Mouse (Mus musculus) neural tube, embryonic 15.5 days (tissue): ENCODE measurements around the gene Gm20388. TPM values are rescaled to one million over a fixed set of nuclear protein-coding genes. Genes with fewer than 3 reads are reported as not detected.
A peak's percentile ranks its signal among the peaks of the same experiment; 100 is the strongest.
"Not testable (repeated sequence)": the region's sequence is repeated elsewhere in the genome, so short reads cannot be mapped to it uniquely, and the experiment has no call there.

Experiments
- ATAC-seq: fragments of 200-750 bp; cut with Nextera tagmentation; 2 replicates; pipeline ENCODE4 v1.8.0; 2017; ENCODE audit warnings: mild to moderate bottlenecking, moderate TSS enrichment, moderate library complexity; ENCODE audit not compliant: low FRiP score
- H3K27ac ChIP-seq: fragments of 300-500 bp; sonication (generic); replicated peaks from 2 replicates; pipeline ENCODE4 v1.5.1; 2015; ENCODE audit warnings: mild to moderate bottlenecking, inconsistent platforms
- H3K27me3 ChIP-seq: fragments of 300-500 bp; sonication (generic); replicated peaks from 2 replicates; pipeline ENCODE4 v1.6.1; 2015; ENCODE audit warnings: inconsistent platforms
- H3K36me3 ChIP-seq: fragments of 300-500 bp; sonication (generic); 2 replicates; pipeline ENCODE4 v1.6.1; 2015; ENCODE audit warnings: inconsistent platforms
- H3K4me1 ChIP-seq: fragments of 300-500 bp; sonication (generic); 2 replicates; pipeline ENCODE4 v1.6.1; 2015; ENCODE audit warnings: inconsistent platforms
- H3K4me2 ChIP-seq: fragments of 300-500 bp; sonication (generic); 2 replicates; pipeline ENCODE4 v1.6.1; 2015; ENCODE audit warnings: inconsistent platforms, mild to moderate bottlenecking, moderate library complexity
- H3K4me3 ChIP-seq: fragments of 300-500 bp; sonication (generic); replicated peaks from 2 replicates; pipeline ENCODE4 v1.5.1; 2015; ENCODE audit warnings: mild to moderate bottlenecking, inconsistent platforms
- H3K9ac ChIP-seq: fragments of 300-500 bp; sonication (generic); replicated peaks from 2 replicates; pipeline ENCODE4 v1.6.1; 2015; ENCODE audit warnings: mild to moderate bottlenecking, inconsistent platforms
- H3K9me3 ChIP-seq: fragments of 300-500 bp; sonication (generic); replicated peaks from 2 replicates; pipeline ENCODE4 v1.6.1; 2016; ENCODE audit warnings: inconsistent platforms
- WGBS: fragments of 180-500 bp; shearing (Covaris S2); methylation state at CpG from one replicate; pipeline ENCODE4 v1.1.7; 2015; ENCODE audit warnings: mixed read lengths; 5-methylcytosine and 5-hydroxymethylcytosine counted together
- polyA plus RNA-seq: library from polyadenylated mRNA; unstranded; fragments of >200 nt; fragmentation: Nextera tagmentation; extraction: Ambion mirVana; gene quantifications from 2 replicates; pipeline ENCODE4 v1.2.1, GENCODE M21; 2015

The Gm20388 gene
- polyA plus RNA-seq, 1 experiment from 2014 or later: not detected

DNA sequence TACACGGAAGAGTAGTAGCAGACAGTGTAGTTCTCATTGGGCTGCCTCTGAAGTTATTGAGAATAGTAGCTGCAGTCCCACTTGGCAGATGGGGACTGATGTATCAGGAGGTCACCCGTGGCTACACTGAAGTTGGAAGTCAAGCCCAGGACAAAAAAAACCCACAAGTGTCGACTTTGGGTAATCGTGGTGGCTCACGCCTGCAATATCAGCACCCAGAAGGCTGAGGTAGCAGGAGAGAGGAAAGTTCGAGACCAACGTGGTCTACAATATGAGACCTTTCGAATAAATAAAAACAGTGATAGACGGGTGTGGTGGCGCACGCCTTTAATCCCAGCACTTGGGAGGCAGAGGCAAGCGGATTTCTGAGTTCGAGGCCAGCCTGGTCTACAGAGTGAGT lies 1674.1 kb downstream of the Gm20388 start:
- peak overlapping the region; percentile 71 for H3K4me3 ChIP-seq
- H3K4me2 ChIP-seq: peak overlapping the region; percentile 77
- H3K27ac ChIP-seq: no peak overlapping the region
- no peak overlapping the region for H3K9ac ChIP-seq
- peaks cover 13% of the 10 kb centered on the region for H3K4me1 ChIP-seq
- H3K36me3 ChIP-seq: no peaks in the 10 kb centered on the region
- 44% methylated on average over 13 of the region's 13 CpGs for WGBS
- H3K9me3 ChIP-seq: no peaks in the 10 kb centered on the region
- no peak for ATAC-seq
- H3K27me3 ChIP-seq: peaks cover 6% of the 10 kb centered on the region; the same call in 1 of the 2 replicates

DNA sequence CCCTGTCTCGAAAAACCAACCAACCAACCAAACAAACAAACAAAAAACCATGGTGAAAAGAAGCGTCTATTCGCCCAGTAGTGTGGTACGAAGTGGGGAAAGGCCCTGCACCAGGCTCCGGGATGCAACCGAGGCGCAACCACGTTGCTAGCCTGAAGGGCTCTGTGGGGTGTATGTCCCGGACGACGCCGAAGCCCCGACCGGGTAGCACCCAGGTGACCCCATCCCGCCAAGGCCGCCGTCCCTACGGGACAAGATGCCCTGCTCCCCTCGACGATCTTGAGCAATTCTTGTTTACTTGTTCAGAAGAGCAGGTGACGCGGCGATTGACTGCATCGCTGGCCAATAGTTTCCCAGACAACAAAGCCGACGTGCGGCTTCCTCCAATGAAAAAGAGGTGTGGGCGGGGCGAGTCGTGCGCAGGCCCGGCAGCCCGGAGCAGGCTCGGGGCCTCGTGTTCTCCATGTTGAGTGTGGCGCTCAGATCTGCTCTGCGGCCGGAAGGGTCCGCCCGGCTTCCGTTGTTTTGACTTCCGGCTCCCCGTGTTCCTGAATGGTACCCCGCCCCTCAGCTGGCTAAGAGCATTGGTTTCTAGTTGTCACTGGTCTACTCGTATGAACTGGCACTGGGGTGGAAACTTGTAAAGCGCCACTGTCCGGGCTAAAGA lies 1674.7 kb downstream of the Gm20388 start:
- peak overlapping the region; percentile 77 for H3K4me2 ChIP-seq
- no peaks in the 10 kb centered on the region for H3K9me3 ChIP-seq
- peaks cover 16% of the 10 kb centered on the region for H3K4me1 ChIP-seq
- peak; percentile 94 for ATAC-seq
- peak overlapping the region; percentile 71 for H3K4me3 ChIP-seq
- H3K9ac ChIP-seq: peak overlapping the region; percentile 69
- H3K36me3 ChIP-seq: no peaks in the 10 kb centered on the region
- peak overlapping the region; percentile 80 for H3K27ac ChIP-seq
- H3K27me3 ChIP-seq: peaks cover 6% of the 10 kb centered on the region; the same call in 1 of the 2 replicates
- WGBS: 1% methylated on average over 47 of the region's 47 CpGs

DNA sequence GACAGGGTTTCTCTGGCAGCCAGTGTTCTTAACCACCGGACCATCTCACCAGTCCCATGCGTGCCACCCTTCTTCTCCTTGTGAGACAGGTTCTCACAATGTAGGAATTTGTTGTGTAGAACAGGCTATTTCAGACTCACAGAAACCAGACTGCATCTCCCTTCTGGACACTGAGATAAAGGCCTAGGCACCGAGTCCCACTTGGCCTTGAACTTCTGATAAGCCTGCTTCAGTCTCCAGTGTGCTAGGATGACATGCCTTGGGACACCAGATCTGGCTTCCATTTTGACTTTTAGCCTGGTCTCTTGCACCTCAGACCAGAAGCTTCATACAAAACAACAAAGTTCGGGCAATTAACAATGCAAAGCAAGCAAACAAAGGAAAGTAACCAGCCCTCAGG lies 1678.1 kb downstream of the Gm20388 start:
- no peak for ATAC-seq
- Histone ChIP-seq H3K27me3 (no peaks in the 10 kb centered on the region; the same call in 1 of the 2 replicates), H3K9me3 (no peaks in the 10 kb centered on the region), H3K9ac (no peak overlapping the region), H3K27ac (no peak overlapping the region), H3K4me3 (no peak overlapping the region), H3K36me3 (no peaks in the 10 kb centered on the region), H3K4me2 (no peak overlapping the region), H3K4me1 (peaks cover 43% of the 10 kb centered on the region)
- WGBS: 93% methylated on average over 4 of the region's 4 CpGs

DNA sequence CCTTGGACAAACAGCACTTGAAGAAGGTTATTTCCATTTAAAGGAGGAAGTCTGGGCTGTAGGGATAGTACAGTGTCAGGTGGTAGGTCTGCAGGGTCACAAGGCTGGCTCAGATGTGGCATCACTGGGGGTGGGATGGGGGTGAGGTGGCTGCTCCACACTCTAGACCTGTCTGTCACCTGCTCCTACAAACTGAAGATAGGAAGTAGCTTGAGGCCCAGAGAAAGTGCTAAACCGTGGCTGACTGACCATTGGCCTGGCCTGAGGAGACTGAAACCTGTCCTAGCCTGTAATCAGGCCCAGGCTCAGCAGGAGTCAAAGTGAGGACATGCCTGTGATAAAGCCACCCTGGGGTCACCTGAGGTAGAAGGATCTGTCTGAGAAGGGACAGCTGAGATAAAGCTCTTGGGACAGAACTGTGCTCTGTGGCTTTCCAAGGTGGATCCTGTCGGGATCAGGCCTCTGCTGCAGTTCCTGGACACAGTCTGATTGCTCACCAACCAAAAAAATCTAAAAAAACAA lies 1678.6 kb downstream of the Gm20388 start:
- Histone ChIP-seq H3K4me3 (no peak overlapping the region), H3K9ac (peak overlapping the region; percentile 93; the same call in 1 of the 2 replicates), H3K27me3 (no peaks in the 10 kb centered on the region; the same call in 1 of the 2 replicates), H3K36me3 (peaks cover 3% of the 10 kb centered on the region), H3K9me3 (no peaks in the 10 kb centered on the region), H3K4me1 (peaks cover 43% of the 10 kb centered on the region), H3K4me2 (peak overlapping the region; percentile 76), H3K27ac (0 out of 2 replicates have a peak overlapping the region, but pooled peaks have one; percentile 87)
- no peak for ATAC-seq
- WGBS: 57% methylated on average over 2 of the region's 2 CpGs

DNA sequence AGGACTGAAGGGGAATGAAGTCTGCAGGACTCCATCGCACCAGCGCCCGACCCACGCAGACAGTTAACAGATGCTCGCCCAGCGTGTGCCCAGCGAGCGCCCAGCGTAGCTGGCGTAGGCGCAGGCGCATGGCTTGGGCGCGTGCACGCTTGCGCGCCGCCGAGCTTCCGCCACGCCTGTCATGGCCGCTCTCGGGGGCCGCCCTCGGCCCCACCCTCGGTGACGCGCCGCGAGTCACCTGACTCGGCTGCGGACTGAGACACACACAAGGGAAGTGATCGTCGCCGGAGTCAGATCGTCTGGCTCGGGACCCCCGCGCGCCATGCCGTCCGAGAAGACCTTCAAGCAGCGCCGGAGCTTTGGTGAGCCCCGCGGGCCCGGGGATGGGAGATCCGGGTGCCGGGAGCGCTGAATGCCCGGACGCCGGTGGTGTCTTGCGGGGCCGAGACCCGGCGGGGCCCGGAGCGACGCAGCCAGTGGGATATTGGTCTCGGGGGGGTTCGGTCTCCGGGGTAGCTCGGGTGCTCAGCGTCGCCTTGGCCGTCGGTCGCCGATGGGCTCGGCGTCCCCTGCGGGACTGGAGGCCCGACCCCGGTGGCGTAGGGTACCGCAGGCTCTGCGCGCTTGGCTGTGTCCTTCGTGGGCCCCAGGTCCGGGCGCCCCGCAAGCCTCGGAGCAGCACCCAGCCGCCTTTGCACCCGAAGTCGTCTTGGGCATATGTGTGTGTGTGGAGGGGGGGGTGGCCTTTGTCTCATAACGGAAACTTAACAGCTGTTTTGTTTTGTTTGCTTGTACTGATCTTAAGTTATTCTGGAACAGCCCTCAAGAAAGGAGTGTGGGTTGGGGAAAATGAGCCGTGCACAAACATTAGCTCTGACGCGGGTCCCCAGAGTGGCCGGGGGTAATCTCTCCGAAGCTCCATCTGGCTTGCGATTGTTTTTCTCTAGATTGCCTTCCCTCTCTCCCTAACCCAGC lies 1679.8 kb downstream of the Gm20388 start, which contains the start of gene Map1lc3b:
Gene Map1lc3b, plus strand, starts transcription at position 159 of the 975 bp plus-strand sequence.
- under 1% methylated on average over 94 of the region's 94 CpGs for WGBS
- H3K27me3 ChIP-seq: no peaks in the 10 kb centered on the region; the same call in 1 of the 2 replicates
- peak within 1 kb of the TSS; percentile 76 for H3K4me2 ChIP-seq
- peak within 1 kb of the TSS; percentile 87 for H3K4me3 ChIP-seq
- H3K4me1 ChIP-seq: peaks cover 37% of the 10 kb centered on the region
- peaks cover 14% of the 10 kb centered on the region for H3K36me3 ChIP-seq
- no peaks in the 10 kb centered on the region for H3K9me3 ChIP-seq
- H3K27ac ChIP-seq: peak within 1 kb of the TSS; percentile 87
- ATAC-seq: peak; percentile 86
- H3K9ac ChIP-seq: peak within 1 kb of the TSS; percentile 93

DNA sequence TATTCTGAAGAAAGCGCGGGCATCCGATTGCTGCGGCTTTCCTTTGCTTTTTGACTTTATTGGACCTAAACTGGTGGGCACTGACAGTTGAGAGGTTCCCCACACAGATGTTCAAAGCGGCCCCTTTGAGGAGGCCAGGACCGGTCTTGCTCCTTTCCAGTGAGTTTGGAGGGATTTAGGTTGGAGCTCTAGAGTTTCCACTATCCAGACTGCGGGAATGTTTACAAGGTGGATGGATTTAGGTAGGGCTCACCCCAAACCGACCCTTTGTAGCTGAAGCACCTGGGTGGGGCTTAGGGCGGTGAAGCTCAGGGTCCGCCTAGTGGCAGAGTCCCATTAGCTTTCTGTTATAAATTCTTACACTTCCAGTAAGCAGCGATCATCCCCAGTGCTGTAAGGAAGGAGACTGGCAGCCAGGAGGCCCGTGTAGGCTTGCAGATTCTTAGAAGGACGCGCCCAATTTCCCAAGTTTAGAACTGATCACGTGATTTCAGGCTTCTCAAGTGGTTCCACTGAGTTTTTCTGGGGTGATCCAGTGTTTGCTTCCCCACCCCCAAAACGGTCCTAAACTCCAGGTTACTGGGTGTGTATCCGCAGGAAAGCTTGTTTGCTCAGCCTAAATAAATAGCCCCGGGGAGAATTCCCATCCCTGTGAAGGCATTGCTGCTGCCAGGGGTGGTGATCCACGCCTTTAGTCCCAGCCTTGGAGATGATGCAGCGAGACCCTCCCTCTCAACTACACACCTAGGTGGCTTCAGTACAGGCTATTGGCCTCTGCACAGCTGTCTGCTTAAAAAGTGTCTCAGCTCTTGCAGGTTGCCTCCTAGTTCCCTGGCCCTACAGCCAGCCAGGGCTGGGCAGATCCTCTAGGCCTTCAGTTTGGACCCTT lies 1680.8 kb downstream of the Gm20388 start:
- Histone ChIP-seq H3K27ac (peak overlapping the region; percentile 87), H3K9ac (peak overlapping the region; percentile 93), H3K4me1 (peaks cover 33% of the 10 kb centered on the region), H3K9me3 (no peaks in the 10 kb centered on the region), H3K4me3 (peak overlapping the region; percentile 87), H3K4me2 (peak overlapping the region; percentile 76), H3K27me3 (no peaks in the 10 kb centered on the region; the same call in 1 of the 2 replicates), H3K36me3 (peaks cover 22% of the 10 kb centered on the region)
- 17% methylated on average over 20 of the region's 20 CpGs for WGBS
- no peak for ATAC-seq

DNA sequence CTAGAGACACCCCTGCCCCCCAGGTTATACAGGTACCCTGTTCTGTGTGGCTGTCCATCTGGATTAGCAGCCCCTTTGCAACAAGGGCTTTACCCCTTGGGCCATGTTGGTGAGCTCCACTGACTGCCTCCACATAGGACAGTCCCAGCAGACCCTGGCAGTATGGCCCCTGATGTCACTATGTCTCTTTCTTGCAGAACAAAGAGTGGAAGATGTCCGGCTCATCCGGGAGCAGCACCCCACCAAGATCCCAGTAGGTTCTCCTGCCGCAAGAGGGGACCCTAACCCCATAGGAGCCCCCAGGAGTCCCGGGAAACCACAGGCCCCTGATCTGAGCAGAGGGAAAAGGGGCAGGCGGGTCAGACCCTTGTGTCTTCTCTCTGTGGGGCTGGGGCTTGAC lies 1682.7 kb downstream of the Gm20388 start:
- H3K9me3 ChIP-seq: no peaks in the 10 kb centered on the region
- WGBS: 95% methylated on average over 5 of the region's 5 CpGs

DNA sequence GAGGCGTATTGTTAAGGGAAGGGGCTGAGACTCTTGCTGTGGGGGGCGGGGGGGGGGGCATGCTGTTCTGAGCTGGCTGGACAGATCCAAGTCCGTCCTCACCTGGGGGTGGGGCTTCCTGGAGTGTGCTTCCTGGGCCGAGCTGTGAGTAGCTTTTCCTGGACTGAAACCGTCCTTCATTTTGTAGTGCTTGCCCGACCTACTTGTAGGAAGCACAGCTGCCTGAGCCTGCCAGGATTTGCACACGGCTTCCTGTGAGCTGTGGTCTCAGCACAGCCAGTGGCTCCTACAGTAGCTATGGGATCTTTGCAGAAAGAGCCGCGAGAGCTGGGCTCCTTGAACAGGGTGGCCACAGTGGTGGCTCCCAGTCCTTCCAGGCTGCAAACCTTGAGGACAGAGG lies 1683.3 kb downstream of the Gm20388 start:
- Histone ChIP-seq H3K27me3 (no peaks in the 10 kb centered on the region), H3K4me2 (no peak overlapping the region), H3K36me3 (peaks cover 36% of the 10 kb centered on the region), H3K9ac (no peak overlapping the region), H3K4me3 (no peak overlapping the region), H3K4me1 (peaks cover 33% of the 10 kb centered on the region), H3K9me3 (no peaks in the 10 kb centered on the region), H3K27ac (no peak overlapping the region)
- no peak for ATAC-seq
- WGBS: 83% methylated on average over 9 of the region's 9 CpGs

More for the DNA sequence above, 1682.7 kb downstream of the Gm20388 start:
- Histone ChIP-seq H3K27me3 (no peaks in the 10 kb centered on the region), H3K4me2 (no peak overlapping the region), H3K9ac (no peak overlapping the region), H3K4me1 (peaks cover 33% of the 10 kb centered on the region), H3K36me3 (peaks cover 36% of the 10 kb centered on the region), H3K27ac (no peak overlapping the region), H3K4me3 (no peak overlapping the region)
- ATAC-seq: no peak

DNA sequence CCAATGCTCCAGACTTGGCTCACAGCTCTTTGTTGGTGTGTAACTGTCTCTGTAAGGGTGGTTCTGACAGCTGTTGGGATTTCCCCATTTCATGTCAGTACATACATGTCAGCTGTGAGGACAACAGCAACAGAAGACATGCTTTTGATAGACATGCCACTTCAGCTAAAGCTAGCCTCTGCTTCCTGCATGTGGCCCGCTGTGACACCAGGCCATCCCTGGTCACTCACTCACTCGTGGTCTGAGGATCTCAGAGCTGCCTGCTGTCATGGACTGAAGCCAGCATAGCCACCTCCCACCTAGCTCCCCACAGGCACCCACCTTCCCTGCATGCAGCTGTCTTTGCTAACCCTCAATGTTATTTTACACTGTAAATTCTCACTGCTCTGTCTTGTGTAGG lies 1686.9 kb downstream of the Gm20388 start:
- not testable (repeated sequence) for ATAC-seq, H3K9ac ChIP-seq, H3K27ac ChIP-seq, H3K4me1 ChIP-seq, H3K27me3 ChIP-seq, H3K4me3 ChIP-seq, H3K9me3 ChIP-seq, H3K4me2 ChIP-seq
- whole genome bisulfite sequencing: 81% methylated on average over 2 of the region's 2 CpGs
- H3K36me3 ChIP-seq: peaks cover 65% of the 10 kb centered on the region

DNA sequence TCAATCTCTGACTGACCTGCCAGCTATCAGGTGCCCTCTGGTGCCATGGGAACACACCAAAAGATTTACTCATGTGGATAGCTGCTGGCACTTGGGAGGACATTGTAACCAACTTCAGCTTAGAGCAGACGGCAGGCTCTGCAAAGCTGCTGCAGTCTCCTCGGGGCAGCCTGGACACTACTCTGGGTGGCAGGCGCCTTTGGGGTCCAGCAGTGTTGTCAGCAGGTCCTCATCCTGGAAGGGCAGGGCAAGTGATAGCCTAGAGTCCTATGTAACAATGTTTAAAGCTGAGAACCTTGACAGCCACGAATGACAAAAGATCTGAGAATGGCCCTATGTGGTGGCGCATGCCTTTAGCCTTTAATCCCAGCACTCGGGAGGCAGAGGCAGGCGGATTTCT lies 1687.5 kb downstream of the Gm20388 start:
- Histone ChIP-seq H3K27me3 (no peaks in the 10 kb centered on the region), H3K9me3 (no peaks in the 10 kb centered on the region), H3K27ac (no peak overlapping the region), H3K4me1 (peaks cover 4% of the 10 kb centered on the region), H3K4me3 (no peak overlapping the region), H3K36me3 (peaks cover 72% of the 10 kb centered on the region), H3K4me2 (no peak overlapping the region), H3K9ac (no peak overlapping the region)
- WGBS: 98% methylated on average over 7 of the region's 7 CpGs
- no peak for ATAC-seq

DNA sequence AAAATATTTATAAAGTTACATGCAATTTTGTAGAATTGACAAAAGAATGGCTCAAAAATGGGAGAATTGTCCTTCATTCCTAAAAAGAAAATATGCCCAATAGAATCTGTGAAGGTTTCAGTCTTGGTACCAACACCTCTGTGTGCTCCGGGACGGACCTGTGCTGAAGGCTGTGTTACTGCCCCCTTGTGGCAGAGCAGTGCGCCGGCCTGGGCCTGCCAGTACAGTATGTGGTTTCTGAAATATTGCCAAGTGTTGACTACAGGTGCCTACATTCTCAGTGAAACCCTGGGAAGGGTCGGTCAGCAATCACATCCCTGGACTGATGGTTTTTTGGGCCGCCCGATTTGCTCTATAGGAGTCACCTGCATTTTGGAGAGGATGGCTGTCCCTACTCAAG lies 1688.3 kb downstream of the Gm20388 start:
- Histone ChIP-seq H3K9ac (no peak overlapping the region), H3K27me3 (no peaks in the 10 kb centered on the region), H3K27ac (no peak overlapping the region), H3K4me2 (no peak overlapping the region), H3K36me3 (peaks cover 76% of the 10 kb centered on the region), H3K4me3 (no peak overlapping the region), H3K9me3 (no peaks in the 10 kb centered on the region), H3K4me1 (no peaks in the 10 kb centered on the region)
- WGBS: 36% methylated on average over 7 of the region's 7 CpGs
- 0 out of 2 replicates have a peak, but pooled peaks have one; percentile 30 for ATAC-seq
